Mouse (Mus musculus) 3T3-L1 (cell line): ENCODE measurements around the gene Pdgfra.

Experiments used
- DNase-seq: peaks from one replicate; pipeline ENCODE4 v3.0.0-alpha.2; 2015; ENCODE audit warnings: low read depth, low spot score

Gene Pdgfra

DNA sequence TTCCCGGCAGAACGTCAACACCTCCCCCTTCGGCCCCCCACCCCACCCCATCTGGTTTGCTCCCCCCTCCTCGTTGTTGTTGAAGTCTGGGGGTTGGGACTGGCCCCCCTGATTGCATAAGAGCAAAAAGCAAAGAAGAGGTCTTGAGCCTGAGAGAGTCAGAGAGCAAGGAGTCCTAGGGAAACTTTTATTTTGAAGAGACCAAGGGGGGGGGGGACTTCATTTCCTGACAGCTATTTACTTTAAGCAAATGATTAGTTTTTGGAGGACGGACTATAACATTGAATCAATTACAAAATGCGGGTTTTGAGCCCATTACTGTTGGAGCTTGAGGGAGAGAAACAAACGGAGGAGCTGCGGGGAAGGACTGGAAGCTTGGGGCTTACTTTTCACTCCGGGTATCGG lies at the start of gene Pdgfra:
Pdgfra (plus strand) TSS at position 272 of the 405 bp plus-strand sequence.
- peak; percentile 87 for DNase-seq

GRCm38 (mm10) chr5:75106511-75106910 lies 45.6 kb upstream of the Pdgfra start:
- no peak for DNase-seq

- peak; percentile 18 for DNase-seq
Observed at GRCm38 (mm10) chr5:75109368-75109767, 42.7 kb upstream of the Pdgfra start.

DNA sequence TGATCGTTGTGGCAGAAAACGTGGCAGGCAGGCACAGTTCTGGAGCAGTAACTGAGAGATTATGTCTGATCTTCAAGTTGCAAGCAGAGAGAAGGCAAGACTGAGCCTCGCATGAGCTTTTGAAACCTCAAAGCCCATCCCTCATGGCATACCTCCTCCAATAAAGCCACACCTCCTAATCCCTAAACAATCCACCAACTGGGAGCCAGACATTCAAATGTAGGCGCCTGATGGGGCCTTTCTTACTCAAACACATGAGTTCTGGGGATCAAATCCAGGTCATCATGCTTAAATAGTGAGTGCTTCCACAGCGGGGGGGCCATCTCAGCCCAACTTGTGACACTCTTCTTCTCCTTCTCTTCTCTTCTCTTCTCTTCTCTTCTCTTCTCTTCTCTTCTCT lies 40.3 kb upstream of the Pdgfra start:
- no peak for DNase-seq

GRCm38 (mm10) chr5:75118840-75119239 lies 33.3 kb upstream of the Pdgfra start:
- peak; percentile 47 for DNase-seq

DNA sequence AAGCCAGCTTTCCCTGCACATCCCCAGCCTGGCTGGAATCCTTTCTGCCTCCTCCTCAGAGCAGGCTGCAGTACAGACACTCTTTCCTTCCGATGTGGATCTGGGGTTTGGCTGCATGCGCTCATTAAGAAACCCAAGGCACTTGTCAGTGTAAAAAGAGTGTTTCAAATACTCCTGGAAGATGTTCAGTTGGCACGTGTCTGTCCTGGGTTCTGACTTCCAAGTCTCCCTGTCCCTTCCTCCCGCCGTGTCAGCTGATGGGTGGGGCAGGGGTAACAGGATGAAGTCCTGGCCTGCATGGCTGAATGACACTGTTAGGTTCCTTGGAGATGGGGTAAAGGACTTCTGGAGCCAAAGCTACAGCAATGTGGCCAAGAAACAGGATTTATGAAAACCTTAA lies 30.4 kb upstream of the Pdgfra start:
- no peak for DNase-seq

- no peak for DNase-seq
Observed at GRCm38 (mm10) chr5:75134681-75135080, 17.4 kb upstream of the Pdgfra start.

- DNase-seq = peak; percentile 92
Observed at GRCm38 (mm10) chr5:75143092-75143491, 9.0 kb upstream of the Pdgfra start.

GRCm38 (mm10) chr5:75143767-75144166 lies 8.3 kb upstream of the Pdgfra start:
- no peak for DNase-seq

DNA sequence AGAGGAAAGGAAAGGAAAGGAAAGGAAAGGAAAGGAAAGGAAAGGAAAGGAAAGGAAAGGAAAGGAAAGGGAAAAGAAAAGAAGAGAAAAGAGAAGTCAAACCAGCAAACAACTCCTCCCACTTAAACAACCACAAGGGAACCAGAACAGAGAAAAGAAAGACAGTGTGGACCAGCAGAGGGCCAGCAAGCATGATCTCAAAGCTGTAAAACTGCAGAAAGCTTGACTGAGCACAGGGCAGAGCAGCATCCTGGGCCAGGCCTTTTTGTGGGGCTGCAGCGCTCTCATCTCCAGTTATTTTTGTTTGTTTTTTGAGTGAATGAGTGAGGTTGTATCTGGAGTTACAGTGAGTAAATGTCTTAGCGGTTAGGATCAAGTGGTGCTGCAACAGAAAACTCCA lies 6.8 kb upstream of the Pdgfra start:
- peak; percentile 70 for DNase-seq

- no peak for DNase-seq
Observed at GRCm38 (mm10) chr5:75146469-75146868, 5.6 kb upstream of the Pdgfra start.

DNA sequence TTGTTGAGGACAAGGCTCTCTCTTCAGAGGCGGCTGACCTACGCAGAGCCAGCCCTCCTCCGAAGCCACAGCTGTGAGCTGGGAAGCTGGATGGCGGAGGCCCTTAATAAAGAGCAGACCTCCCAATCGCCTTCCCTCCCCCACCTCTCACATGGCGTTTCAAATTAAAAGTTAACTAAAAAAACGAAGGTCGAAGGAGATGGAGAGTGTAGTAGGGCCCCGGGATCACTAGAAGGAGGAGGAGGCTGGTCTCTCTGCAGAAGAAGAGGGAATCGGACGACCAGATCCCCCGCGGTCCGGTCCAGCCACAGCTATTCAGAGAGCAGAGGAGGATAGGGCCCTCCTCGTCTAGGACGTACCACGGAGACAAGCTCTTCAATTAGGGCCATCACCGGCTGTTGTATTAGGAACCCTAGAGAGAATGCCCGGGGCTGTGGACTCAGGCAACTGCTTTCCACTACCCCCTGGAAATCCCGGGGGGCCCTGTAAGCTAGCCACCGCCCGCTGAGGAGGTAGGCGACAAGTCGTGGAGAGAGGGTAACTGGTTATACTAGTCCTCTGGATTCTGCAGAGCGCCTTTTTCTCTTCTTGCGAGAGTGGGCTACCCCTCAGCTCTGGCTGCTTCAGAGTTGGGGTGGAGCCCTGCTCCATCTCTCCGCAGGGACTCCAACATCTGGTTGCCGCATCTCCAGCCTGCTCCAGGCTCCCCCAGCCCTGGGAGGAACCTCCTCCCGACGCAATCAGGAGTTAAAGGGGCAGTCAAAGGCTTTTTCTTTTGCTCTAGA lies 3.6 kb upstream of the Pdgfra start:
- DNase-seq = no peak

GRCm38 (mm10) chr5:75149380-75149779 lies 2.7 kb upstream of the Pdgfra start:
- DNase-seq = no peak

DNA sequence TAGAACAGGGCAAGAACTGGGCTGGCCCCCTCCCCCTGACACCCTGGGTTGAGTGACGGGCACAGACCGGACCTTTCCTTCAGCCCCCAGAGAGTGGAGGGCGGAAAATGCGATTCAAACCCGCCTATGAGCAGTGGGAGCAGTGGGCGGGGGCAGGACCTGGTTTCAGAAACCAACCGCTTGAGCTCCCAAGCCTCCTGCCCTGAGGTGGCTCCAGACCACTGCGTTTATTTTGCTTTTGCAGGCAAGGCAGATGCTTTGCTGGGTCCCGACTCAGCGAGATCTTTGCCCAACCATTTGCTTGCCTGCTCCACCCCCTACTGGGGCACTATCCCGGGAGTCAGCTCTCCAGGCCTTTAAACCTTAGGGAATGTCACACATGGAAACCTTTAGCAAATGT lies 2.2 kb upstream of the Pdgfra start:
- DNase-seq = peak; percentile 64

DNA sequence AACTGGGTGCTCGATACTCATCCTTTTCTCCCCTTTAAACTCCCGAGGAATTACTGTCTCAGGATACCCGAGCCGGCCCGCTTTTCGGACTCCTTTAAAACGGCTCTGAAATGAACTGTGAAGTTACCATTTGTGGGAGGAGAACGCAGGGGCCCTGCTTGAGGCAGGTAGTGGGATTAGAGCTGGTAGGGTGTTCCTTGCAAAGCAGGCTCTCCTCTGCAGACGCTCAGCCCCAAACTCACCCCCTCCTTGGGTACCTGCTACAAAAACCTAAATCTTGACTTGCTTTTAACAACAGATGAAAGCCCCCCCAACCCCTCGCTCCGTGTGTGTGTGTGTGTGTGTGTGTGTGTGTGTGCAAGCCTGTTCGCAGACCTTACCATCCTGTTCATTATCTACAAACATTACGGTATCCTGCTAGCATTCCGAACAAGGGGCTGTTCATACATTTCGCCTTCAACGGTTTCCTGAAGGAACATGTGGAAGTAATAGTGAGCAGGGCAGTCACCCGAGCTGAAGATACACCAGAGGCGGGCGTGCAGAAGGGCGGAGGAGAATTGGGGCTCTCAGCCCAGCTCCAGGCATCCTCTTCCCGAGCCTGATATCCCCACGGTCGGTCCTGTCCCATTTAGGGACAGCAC lies 1.6 kb upstream of the Pdgfra start:
- peak; percentile 53 for DNase-seq

- peak; percentile 89 for DNase-seq
Observed at GRCm38 (mm10) chr5:75151146-75151900, 769 bp upstream of the Pdgfra start.

DNA sequence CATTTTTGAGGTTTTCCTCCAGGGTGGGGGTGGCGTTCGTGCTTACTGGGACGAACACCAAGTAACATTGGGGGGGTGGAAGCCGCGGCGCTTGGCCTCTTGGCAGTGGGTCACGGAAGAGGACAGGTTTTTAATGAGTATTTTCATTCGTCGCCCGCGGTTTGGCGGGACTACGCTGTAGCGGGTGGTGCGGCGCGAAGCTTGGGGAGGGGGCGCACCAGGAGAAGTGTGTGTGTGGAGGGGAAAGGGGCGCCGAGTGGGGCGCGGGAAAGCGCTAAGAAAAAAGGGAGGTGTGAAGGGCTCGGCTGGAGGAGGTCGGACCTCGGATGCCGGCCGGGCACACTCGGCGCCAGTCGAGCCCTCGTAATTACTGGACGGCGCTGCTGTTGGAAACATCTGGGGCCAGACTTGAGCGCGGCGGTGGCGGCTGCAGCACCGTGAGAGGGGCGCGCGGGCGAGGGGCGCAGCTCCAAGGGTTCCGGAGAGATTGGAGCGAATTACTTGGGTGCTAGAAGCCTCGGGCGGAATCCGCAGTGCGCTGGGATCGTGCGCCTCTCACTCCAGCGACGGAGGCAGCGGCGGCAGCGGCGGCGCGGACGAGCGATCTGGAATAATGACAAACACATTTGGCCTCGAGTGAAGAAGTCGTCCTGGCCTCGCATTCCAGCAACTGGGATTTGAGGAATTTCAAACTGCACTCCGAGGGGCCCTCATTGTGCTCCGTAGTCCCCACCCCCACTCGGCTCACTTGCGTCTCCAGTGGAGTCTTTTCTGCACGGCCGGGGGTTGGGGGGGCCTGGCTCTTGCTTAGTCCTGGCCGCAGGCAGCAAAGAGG lies 916 bp downstream of the Pdgfra start:
- DNase-seq = peak; percentile 83

- no peak for DNase-seq
Observed at GRCm38 (mm10) chr5:75153626-75153960, 1.5 kb downstream of the Pdgfra start.

DNA sequence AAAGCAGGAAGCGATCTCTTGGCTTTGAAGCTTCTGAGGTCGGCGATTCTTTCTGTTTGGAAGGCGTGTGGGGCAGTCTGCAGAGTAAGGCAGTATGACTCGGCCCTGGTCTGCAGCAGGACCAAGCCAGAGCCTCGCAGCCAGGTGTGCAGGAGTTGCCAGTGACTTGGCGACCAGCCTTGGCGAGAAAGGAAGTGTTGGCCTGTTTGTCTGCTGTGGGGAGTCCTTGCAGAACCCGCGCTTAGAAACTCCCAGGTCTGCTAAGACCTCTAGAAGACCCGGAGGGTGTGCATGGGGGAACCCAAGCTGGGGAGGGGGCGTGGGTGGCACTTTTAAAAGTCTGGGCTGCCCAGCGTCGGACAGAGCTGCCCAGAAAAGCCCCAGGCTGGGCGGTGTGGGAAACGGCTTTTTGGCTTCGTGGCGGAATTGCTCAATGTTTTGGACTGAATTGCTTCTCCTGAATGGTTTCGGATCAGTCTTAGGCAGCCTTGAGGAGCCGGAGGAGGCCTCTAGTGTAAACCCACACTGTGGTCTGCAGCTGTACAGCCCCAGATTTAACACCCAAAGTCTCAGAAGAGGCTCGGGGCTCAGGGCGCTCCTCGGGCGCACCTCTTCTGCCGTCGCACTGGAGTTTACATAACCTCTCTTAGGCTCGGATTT lies 2.0 kb downstream of the Pdgfra start:
- DNase-seq = peak; percentile 74

DNA sequence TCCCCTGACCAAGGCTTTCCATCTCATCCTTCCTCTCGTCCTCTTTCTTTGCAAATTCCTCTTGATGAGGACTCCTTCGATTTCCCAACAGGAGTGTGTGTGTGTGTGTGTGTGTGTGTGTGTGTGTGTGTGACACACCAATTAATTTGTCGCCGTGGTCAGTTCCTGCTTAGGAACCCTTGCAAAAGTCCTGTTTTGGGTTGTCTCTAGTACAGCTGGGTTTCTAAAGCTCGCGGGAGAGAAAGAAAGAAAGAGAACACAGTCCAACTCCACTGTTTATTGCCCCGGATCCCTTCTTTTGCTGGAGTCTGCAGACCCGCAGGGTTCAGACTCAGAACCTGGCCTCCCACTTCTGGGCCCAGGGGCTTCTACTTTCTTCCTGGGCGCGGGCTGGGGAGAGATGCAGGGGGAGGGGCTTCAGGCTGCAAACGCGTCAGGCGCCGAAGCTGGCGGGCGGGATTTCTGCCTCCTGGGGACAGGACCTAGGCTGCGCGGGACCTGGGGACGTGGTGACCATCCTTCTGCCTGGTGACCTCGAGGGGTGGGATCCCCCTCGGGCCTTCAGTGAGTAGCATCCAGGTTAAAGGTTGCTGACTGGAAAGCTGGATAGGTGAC lies 2.6 kb downstream of the Pdgfra start:
- peak; percentile 82 for DNase-seq

DNA sequence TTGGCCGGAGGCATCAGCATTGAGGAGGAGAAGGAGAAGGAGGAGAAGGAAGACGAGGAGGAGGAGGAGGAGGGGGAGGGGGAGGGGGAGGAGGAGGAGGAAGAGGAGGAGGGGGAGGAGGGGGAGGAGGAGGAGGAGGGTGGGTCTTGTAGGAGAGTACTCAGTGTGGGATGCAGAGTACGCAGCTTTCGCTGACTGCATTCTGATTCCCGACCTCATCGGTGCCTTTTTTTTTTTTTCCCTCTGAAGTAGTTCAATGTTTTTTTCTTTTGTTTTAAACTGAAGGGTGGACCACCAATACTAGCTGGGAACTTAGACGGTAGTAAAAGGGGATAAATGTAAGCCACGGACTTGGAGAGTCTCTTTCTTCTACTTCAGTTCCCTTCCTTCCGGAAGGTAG lies 3.2 kb downstream of the Pdgfra start:
- DNase-seq = no peak
